Mouse (Mus musculus): ENCODE measurements around the gene Grin2b.
"Not testable (repeated sequence)": the region's sequence is repeated elsewhere in the genome, so short reads cannot be mapped to it uniquely, and the experiment has no call there.

Grin2b gene

GRCm38 (mm10) chr6:135692533-135692932 lies 480.8 kb downstream of the Grin2b start:
- peak; percentile 41 for DNase-seq (ENCODE audit: low spot score)

- DNase-seq (ENCODE audit: low spot score) = no peak
Measured at GRCm38 (mm10) chr6:135691561-135691960, 481.8 kb downstream of the Grin2b start.

GRCm38 (mm10) chr6:135687926-135688325 lies 485.4 kb downstream of the Grin2b start:
- DNase-seq (ENCODE audit: low spot score) = no peak

GRCm38 (mm10) chr6:135684206-135684605 lies 489.1 kb downstream of the Grin2b start:
- no peak for DNase-seq (ENCODE audit: low spot score)

- DNase-seq (ENCODE audit: low spot score) = not testable (repeated sequence)
Measured at GRCm38 (mm10) chr6:135681423-135681822, 491.9 kb downstream of the Grin2b start.

GRCm38 (mm10) chr6:135680105-135680710 lies 493.1 kb downstream of the Grin2b start:
- DNase-seq (ENCODE audit: low spot score) = no peak

GRCm38 (mm10) chr6:135674380-135674779 lies 498.9 kb downstream of the Grin2b start:
- no peak for DNase-seq (ENCODE audit: low spot score)

GRCm38 (mm10) chr6:135672003-135672402 lies 501.3 kb downstream of the Grin2b start:
- no peak for DNase-seq (ENCODE audit: low spot score)
